Mouse (Mus musculus): ENCODE data around the gene Olfr374. TPM values are rescaled to one million over a fixed set of nuclear protein-coding genes. Genes with fewer than 3 reads are reported as not detected.
"Not testable (repeated sequence)": the region's sequence is repeated elsewhere in the genome, so short reads cannot be mapped to it uniquely, and the experiment has no call there.

Gene Olfr374
- polyA plus RNA-seq (2014; fragmentation: Nextera tagmentation; extraction: Ambion mirVana) = 0.10 TPM in 1 of 2 replicates, not detected in the other

- no peak within 1 kb of the TSS for H3K9ac ChIP-seq (ENCODE audit: low read depth, low read length)
- H3K4me1 ChIP-seq (ENCODE audit: control insufficient read depth, insufficient read depth, low read length) = no peaks in the 10 kb centered on the region
- peaks cover 3% of the 10 kb centered on the region; the same call in 1 of the 2 replicates for H3K9me3 ChIP-seq (ENCODE audit: control insufficient read depth, low read length)
- 91% methylated on average over 3 of the region's 3 CpGs for WGBS
- no peak within 1 kb of the TSS for H3K4me3 ChIP-seq (ENCODE audit: low read length)
- no peak within 1 kb of the TSS for H3K4me2 ChIP-seq (replicated peaks; ENCODE audit: low read depth, low read length)
- ATAC-seq (ENCODE audit: low FRiP score, low TSS enrichment) = no peak
- H3K36me3 ChIP-seq (ENCODE audit: control insufficient read depth, insufficient read depth, low read length) = no peaks in the 10 kb centered on the region
- no peak within 1 kb of the TSS for H3K27ac ChIP-seq (ENCODE audit: low read depth, low read length)
- H3K27me3 ChIP-seq (ENCODE audit: control insufficient read depth, insufficient read depth, low read length) = no peaks in the 10 kb centered on the region
Observed at GRCm38 (mm10) chr8:72106740-72107139, at the start of gene Olfr374. Gene Olfr374, plus strand, starts transcription at chr8:72107040.

DNA sequence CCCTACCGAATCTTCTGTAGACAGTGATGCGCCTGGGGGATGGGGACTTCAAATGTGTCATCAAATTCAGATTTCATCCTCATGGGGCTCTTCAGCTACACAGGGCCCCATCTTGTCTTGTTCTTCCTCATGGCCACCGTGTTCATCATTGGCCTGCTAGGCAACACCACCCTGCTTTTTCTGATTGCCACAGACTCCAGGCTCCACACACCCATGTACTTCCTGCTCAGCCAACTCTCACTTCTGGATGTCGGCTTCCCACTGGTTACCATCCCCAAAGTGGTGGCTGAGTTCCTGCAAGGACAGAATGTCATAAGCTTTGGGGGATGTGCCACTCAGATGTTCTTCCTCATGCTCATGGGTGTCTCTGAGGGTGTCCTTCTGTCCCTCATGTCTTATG lies 49.2 kb upstream of the Olfr374 start:
- H3K4me3 ChIP-seq (ENCODE audit: low read length); H3K4me1 ChIP-seq (ENCODE audit: control insufficient read depth, insufficient read depth, low read length); H3K4me2 ChIP-seq (replicated peaks; ENCODE audit: low read depth, low read length); H3K27ac ChIP-seq (ENCODE audit: low read depth, low read length); H3K36me3 ChIP-seq (ENCODE audit: control insufficient read depth, insufficient read depth, low read length); ATAC-seq (ENCODE audit: low FRiP score, low TSS enrichment); H3K9me3 ChIP-seq (ENCODE audit: control insufficient read depth, low read length); H3K9ac ChIP-seq (ENCODE audit: low read depth, low read length); H3K27me3 ChIP-seq (ENCODE audit: control insufficient read depth, insufficient read depth, low read length): not testable (repeated sequence)
- 95% methylated on average over 3 of the region's 4 CpGs for WGBS

- H3K9me3 ChIP-seq (ENCODE audit: control insufficient read depth, low read length); H3K4me3 ChIP-seq (ENCODE audit: low read length); H3K9ac ChIP-seq (ENCODE audit: low read depth, low read length); ATAC-seq (ENCODE audit: low FRiP score, low TSS enrichment); H3K4me1 ChIP-seq (ENCODE audit: control insufficient read depth, insufficient read depth, low read length); H3K4me2 ChIP-seq (replicated peaks; ENCODE audit: low read depth, low read length); H3K27ac ChIP-seq (ENCODE audit: low read depth, low read length); H3K27me3 ChIP-seq (ENCODE audit: control insufficient read depth, insufficient read depth, low read length); H3K36me3 ChIP-seq (ENCODE audit: control insufficient read depth, insufficient read depth, low read length): not testable (repeated sequence)
- WGBS = 87% methylated on average over 1 of the region's 1 CpGs
Observed at GRCm38 (mm10) chr8:72066819-72067399, 39.9 kb upstream of the Olfr374 start.

- H3K9ac ChIP-seq (ENCODE audit: low read depth, low read length); ATAC-seq (ENCODE audit: low FRiP score, low TSS enrichment); H3K27ac ChIP-seq (ENCODE audit: low read depth, low read length); H3K4me2 ChIP-seq (replicated peaks; ENCODE audit: low read depth, low read length); H3K4me3 ChIP-seq (ENCODE audit: low read length); H3K4me1 ChIP-seq (ENCODE audit: control insufficient read depth, insufficient read depth, low read length); H3K9me3 ChIP-seq (ENCODE audit: control insufficient read depth, low read length); H3K27me3 ChIP-seq (ENCODE audit: control insufficient read depth, insufficient read depth, low read length); H3K36me3 ChIP-seq (ENCODE audit: control insufficient read depth, insufficient read depth, low read length): not testable (repeated sequence)
Observed at GRCm38 (mm10) chr8:72082877-72083276, 24.0 kb upstream of the Olfr374 start, which contains the start of gene Olfr373. Gene Olfr373, plus strand, starts transcription at chr8:72083177.

DNA sequence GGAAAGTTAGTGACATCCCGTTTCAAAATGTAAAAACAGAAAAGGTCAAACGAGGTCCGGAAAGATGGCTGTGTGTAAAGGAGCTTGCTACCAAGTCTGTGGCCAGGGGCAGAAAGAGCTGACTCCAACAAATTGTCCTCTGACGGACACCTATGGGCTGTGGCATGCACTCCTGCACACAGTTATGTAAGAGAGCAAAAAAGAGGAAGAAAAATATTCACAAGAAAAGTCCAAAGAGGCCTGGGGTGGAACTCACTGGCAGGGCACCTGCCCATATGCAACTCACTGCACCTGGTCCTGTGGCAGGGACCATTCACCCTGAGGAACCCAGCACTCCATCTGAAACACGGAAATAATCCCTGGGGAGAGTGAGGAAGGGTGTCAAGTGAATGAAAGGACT lies 22.1 kb upstream of the Olfr374 start:
- Histone ChIP-seq H3K4me1 (ENCODE audit: control insufficient read depth, insufficient read depth, low read length) (no peaks in the 10 kb centered on the region), H3K27me3 (ENCODE audit: control insufficient read depth, insufficient read depth, low read length) (no peaks in the 10 kb centered on the region), H3K4me3 (ENCODE audit: low read length) (no peak overlapping the region), H3K36me3 (ENCODE audit: control insufficient read depth, insufficient read depth, low read length) (no peaks in the 10 kb centered on the region), H3K9me3 (ENCODE audit: control insufficient read depth, low read length) (no peaks in the 10 kb centered on the region), H3K4me2 (replicated peaks; ENCODE audit: low read depth, low read length) (no peak overlapping the region), H3K9ac (ENCODE audit: low read depth, low read length) (no peak overlapping the region), H3K27ac (ENCODE audit: low read depth, low read length) (no peak overlapping the region)
- 63% methylated on average over 5 of the region's 5 CpGs for WGBS
- no peak for ATAC-seq (ENCODE audit: low FRiP score, low TSS enrichment)

- ATAC-seq (ENCODE audit: low FRiP score, low TSS enrichment); H3K27ac ChIP-seq (ENCODE audit: low read depth, low read length); H3K27me3 ChIP-seq (ENCODE audit: control insufficient read depth, insufficient read depth, low read length); H3K36me3 ChIP-seq (ENCODE audit: control insufficient read depth, insufficient read depth, low read length); H3K9me3 ChIP-seq (ENCODE audit: control insufficient read depth, low read length); H3K4me1 ChIP-seq (ENCODE audit: control insufficient read depth, insufficient read depth, low read length); H3K9ac ChIP-seq (ENCODE audit: low read depth, low read length); H3K4me2 ChIP-seq (replicated peaks; ENCODE audit: low read depth, low read length); H3K4me3 ChIP-seq (ENCODE audit: low read length): not testable (repeated sequence)
- 84% methylated on average over 3 of the region's 3 CpGs for WGBS
Observed at GRCm38 (mm10) chr8:72087611-72088010, 19.2 kb upstream of the Olfr374 start.

GRCm38 (mm10) chr8:72096721-72097120 lies 10.1 kb upstream of the Olfr374 start:
- H3K36me3 ChIP-seq (ENCODE audit: control insufficient read depth, insufficient read depth, low read length); H3K9ac ChIP-seq (ENCODE audit: low read depth, low read length); H3K4me2 ChIP-seq (replicated peaks; ENCODE audit: low read depth, low read length); H3K4me3 ChIP-seq (ENCODE audit: low read length); H3K9me3 ChIP-seq (ENCODE audit: control insufficient read depth, low read length); ATAC-seq (ENCODE audit: low FRiP score, low TSS enrichment); H3K4me1 ChIP-seq (ENCODE audit: control insufficient read depth, insufficient read depth, low read length); H3K27me3 ChIP-seq (ENCODE audit: control insufficient read depth, insufficient read depth, low read length); H3K27ac ChIP-seq (ENCODE audit: low read depth, low read length): not testable (repeated sequence)

GRCm38 (mm10) chr8:72099377-72100103 lies 7.3 kb upstream of the Olfr374 start:
- H3K9me3 ChIP-seq (ENCODE audit: control insufficient read depth, low read length); H3K36me3 ChIP-seq (ENCODE audit: control insufficient read depth, insufficient read depth, low read length); H3K4me3 ChIP-seq (ENCODE audit: low read length); ATAC-seq (ENCODE audit: low FRiP score, low TSS enrichment); H3K27me3 ChIP-seq (ENCODE audit: control insufficient read depth, insufficient read depth, low read length); H3K4me2 ChIP-seq (replicated peaks; ENCODE audit: low read depth, low read length); H3K4me1 ChIP-seq (ENCODE audit: control insufficient read depth, insufficient read depth, low read length); H3K27ac ChIP-seq (ENCODE audit: low read depth, low read length); H3K9ac ChIP-seq (ENCODE audit: low read depth, low read length): not testable (repeated sequence)
- 55% methylated on average over 6 of the region's 7 CpGs for WGBS

DNA sequence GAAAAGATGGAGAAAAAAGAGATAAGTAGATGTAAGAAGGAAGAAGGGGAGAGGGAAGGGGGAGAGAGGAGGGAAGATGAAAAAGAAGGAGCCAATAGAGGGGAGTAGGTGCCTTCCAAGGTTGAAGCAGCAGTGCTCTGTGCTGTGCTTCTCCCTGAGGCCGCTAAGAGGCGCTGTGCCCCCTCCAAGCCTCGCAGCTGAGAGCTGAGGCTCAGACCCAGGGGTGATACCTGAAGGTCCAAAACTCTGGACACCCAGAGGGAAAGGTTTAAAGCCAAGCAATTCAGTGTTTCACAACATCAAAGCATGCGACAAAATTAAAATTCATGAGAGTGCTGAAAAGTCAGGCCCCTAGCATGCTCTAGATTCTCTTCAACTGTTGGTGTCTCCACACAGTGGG lies 1.7 kb upstream of the Olfr374 start:
- no peak for ATAC-seq (ENCODE audit: low FRiP score, low TSS enrichment)
- Histone ChIP-seq H3K27ac (ENCODE audit: low read depth, low read length) (no peak overlapping the region), H3K36me3 (ENCODE audit: control insufficient read depth, insufficient read depth, low read length) (no peaks in the 10 kb centered on the region), H3K4me1 (ENCODE audit: control insufficient read depth, insufficient read depth, low read length) (no peaks in the 10 kb centered on the region), H3K9ac (ENCODE audit: low read depth, low read length) (no peak overlapping the region), H3K4me3 (ENCODE audit: low read length) (no peak overlapping the region), H3K27me3 (ENCODE audit: control insufficient read depth, insufficient read depth, low read length) (no peaks in the 10 kb centered on the region), H3K9me3 (ENCODE audit: control insufficient read depth, low read length) (peaks cover 3% of the 10 kb centered on the region; the same call in 1 of the 2 replicates), H3K4me2 (replicated peaks; ENCODE audit: low read depth, low read length) (no peak overlapping the region)
- 21% methylated on average over 4 of the region's 4 CpGs for WGBS
